Mouse (Mus musculus) gastrocnemius, postnatal 10 days (tissue): ENCODE results near the gene Alkbh2. TPM values are rescaled to one million over a fixed set of nuclear protein-coding genes. Genes with fewer than 3 reads are reported as not detected.
A peak's percentile ranks its signal among the peaks of the same experiment; 100 is the strongest.

ENCODE experiments used
- DNase-seq: peaks from one replicate; pipeline ENCODE4 v3.0.0; 2021; ENCODE audit warnings: mixed read lengths
- long read RNA-seq, 2 experiments: library from polyadenylated mRNA; stranded (forward); transcript quantifications; one replicate each; pipeline ENCODE4 v2.0.0; 2021
- total RNA-seq, 2 experiments: library from RNA; stranded (reverse); gene quantifications; 2 replicates each; pipeline ENCODE4 v1.2.3; 2021

Alkbh2 gene
- 1 to 10 TPM; 1.6 to 2.4 TPM for total RNA-seq
- long read RNA-seq, experiment 1, partial matches to known transcripts: 0 of 2 reads
- long read RNA-seq, experiment 1, other reads (novel, unspliced or antisense): 2 of 2 reads
- long read RNA-seq, experiment 2: 0 reads

GRCm38 (mm10) chr5:114127374-114128349 is at the start of gene Alkbh2:
TSS of gene Alkbh2 (minus strand) at chr5:114128218.
- DNase-seq: peak; percentile 90

- DNase-seq: no peak
Observed at GRCm38 (mm10) chr5:114176548-114177400, 48.8 kb upstream of the Alkbh2 start.

- DNase-seq: peak; percentile 94
Observed at GRCm38 (mm10) chr5:114175596-114176171, 47.7 kb upstream of the Alkbh2 start.

- DNase-seq: peak; percentile 67
Observed at GRCm38 (mm10) chr5:114174639-114175038, 46.6 kb upstream of the Alkbh2 start.

GRCm38 (mm10) chr5:114173877-114174581 is 46.0 kb upstream of the Alkbh2 start:
- DNase-seq: no peak

GRCm38 (mm10) chr5:114173458-114173857 is 45.4 kb upstream of the Alkbh2 start:
- DNase-seq: no peak

- no peak for DNase-seq
Observed at GRCm38 (mm10) chr5:114172936-114173335, 44.9 kb upstream of the Alkbh2 start.

- DNase-seq: no peak
Observed at GRCm38 (mm10) chr5:114170345-114170744, 42.3 kb upstream of the Alkbh2 start.

- DNase-seq: no peak
Observed at GRCm38 (mm10) chr5:114163117-114163696, 35.2 kb upstream of the Alkbh2 start.

- no peak for DNase-seq
Observed at GRCm38 (mm10) chr5:114162106-114162815, 34.2 kb upstream of the Alkbh2 start.

- no peak for DNase-seq
Observed at GRCm38 (mm10) chr5:114161424-114161823, 33.4 kb upstream of the Alkbh2 start.

- DNase-seq: no peak
Observed at GRCm38 (mm10) chr5:114157236-114157635, 29.2 kb upstream of the Alkbh2 start.

GRCm38 (mm10) chr5:114155168-114155933 is 27.3 kb upstream of the Alkbh2 start:
- DNase-seq: peak; percentile 60

GRCm38 (mm10) chr5:114154765-114155164 is 26.7 kb upstream of the Alkbh2 start:
- DNase-seq: no peak

GRCm38 (mm10) chr5:114153490-114153889 is 25.5 kb upstream of the Alkbh2 start:
- no peak for DNase-seq

- DNase-seq: no peak
Observed at GRCm38 (mm10) chr5:114152359-114153092, 24.5 kb upstream of the Alkbh2 start.

GRCm38 (mm10) chr5:114147043-114147972 is 19.3 kb upstream of the Alkbh2 start:
- no peak for DNase-seq
